Mouse (Mus musculus) effector memory CD4-positive, alpha-beta T cell, adult 5 months (primary cell): ENCODE results near the gene Ablim2. TPM values are rescaled to one million over a fixed set of nuclear protein-coding genes. Genes with fewer than 3 reads are reported as not detected.

Experiments
- polyA plus RNA-seq: library from polyadenylated mRNA; unstranded; fragments of 100-300 nt; shearing (Covaris generic); gene quantifications from one replicate; pipeline ENCODE4 v1.2.1, GENCODE M21; 2017

Gene Ablim2
- polyA plus RNA-seq, result 7.9 TPM

DNA sequence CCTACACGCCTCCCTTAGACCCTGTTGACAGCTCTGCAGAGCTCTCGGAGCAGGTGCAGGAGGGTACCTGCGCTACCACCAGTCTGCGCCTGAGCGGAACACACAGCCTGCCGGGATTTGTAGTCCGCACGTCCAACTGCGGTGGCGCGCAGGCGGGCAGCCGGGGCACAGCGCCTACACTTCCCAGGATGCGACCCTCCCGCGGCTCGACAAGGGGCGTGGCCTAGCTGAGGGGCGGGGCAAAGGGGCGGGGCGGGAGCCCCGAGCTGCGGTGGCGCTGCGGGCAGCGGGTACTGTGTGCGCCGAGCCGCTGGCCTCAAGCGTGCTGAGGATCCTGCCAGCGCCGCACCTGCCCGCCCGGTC lies at the start of gene Ablim2:
Gene Ablim2, plus strand, starts transcription at position 242 of the 363 bp plus-strand sequence.

DNA sequence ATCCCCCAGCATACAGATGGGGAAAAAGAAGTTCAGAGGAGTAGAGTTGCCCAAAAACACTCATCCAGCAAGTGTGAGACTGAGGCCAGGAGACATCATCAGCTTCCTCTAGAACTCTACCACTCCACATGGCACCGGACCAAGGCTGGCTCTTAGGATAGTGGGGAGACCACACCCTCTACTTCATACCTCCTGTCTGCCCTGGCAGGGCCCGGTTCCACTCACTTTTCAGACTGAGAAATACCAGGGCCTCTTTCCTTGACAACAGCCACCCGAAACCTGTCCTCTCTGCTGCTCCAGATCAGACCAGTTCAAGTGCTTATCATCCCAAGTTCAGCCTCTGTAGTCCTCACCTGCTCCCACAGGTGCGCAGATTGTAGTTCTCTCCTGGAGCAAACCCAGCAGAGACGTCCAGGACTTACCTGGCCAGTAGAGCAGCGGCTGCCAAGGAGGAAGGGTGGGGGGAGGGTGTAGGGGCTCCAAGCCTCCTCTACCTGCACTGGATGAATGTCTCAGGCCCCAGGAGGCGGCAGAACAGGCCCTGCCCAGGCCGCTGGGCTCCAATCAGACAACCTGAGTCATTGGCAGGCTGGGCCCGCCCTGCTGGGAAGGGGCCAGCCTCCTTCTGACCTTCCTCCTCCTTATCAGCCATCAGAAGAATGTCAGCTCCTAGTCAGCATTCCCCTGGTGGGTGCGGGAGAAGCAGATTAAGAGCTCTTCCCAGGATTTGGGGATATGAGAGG lies 18.0 kb upstream of the Ablim2 start, which contains the start of gene Sh3tc1:
Gene Sh3tc1, minus strand, starts transcription at position 452 of the 743 bp plus-strand sequence.

DNA sequence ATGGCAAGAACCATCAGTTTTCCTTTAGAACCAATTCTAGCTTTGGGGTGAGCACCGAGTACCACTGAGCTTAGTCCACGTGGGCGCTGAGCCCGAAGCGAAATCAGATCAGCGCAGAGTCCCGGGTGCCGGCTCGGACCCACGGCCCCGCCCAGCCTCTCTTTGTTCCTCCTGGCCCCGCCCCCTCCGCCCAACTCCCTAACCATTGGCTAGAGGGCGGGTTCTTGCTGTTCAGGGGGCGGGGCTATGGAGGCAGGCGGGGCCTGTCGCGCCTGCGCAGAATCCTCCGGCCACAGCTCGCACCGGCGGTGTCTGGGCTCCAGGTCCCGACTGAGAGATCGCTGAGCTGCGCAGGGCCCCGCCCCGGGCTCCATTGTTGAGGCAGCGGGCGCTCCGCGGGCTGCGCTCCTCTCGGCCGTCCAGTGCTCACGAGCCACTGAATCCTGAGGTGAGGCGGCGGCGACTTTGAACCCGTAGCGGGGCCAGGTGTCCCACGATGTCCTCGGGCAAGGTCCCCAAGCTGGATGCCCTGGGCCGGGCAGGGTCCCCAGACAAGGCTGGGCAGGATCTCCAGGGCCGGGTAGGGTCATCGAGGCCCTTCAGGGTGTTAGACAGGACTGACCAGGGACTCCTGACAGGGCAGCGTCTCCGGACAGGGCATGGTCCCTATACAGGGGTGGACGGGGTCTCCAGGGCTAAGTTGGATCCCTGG lies 135.6 kb downstream of the Ablim2 start, which contains the start of gene Afap1:
Gene Afap1, plus strand, starts transcription at position 227 of the 712 bp plus-strand sequence.

Other genes starting within 250 kb of the Ablim2 start
- gene Cpz, start 232.2 kb upstream of the Ablim2 start, polyA plus RNA-seq, result not detected
- gene Trmt44, start 182.8 kb upstream of the Ablim2 start, polyA plus RNA-seq, result 2.7 TPM
- gene Acox3, start 174.8 kb upstream of the Ablim2 start, polyA plus RNA-seq, result 24.8 TPM
- not detected for gene Htra3, start 78.1 kb upstream of the Ablim2 start, polyA plus RNA-seq
- 0.60 TPM for gene Sh3tc1, start 17.9 kb upstream of the Ablim2 start, polyA plus RNA-seq
- 6.8 TPM for gene Afap1, start 135.4 kb downstream of the Ablim2 start, polyA plus RNA-seq